In the genomic region with DNA sequence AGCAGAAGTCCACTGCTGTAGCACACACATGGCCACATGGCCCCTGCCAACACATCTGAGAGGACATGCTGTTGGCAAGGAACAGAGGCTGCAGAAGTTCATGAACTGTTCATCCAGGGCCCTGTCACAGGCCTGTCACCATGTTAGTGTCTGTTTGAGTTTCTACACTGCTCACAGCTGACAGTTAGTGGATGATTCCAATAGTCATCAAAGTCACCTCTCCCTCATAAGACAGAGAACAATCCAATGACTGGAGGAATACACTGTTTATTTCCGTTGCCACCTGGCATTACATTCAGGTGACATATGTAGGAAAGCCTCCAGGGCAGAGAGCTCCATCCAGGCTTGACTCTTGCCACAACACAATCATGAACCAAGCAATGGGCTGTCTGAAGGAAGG, we compare ENCODE assay signal across 23 mouse cellular contexts.
"Had no signal": no experiment of that assay in that cellular context is flagged by ENCODE, and none has a peak within 500 bp of the region (broad histone marks: within the 10 kb centered on the region; RNA-seq: fewer than 3 reads in every experiment).

No protein-coding gene starts in this region.

- H3K9ac ChIP-seq: limb, embryonic 12.5 days; limb, embryonic 15.5 days; liver, embryonic 14.5 days; liver, postnatal 0 days; lung, embryonic 14.5 days; midbrain, embryonic 13.5 days; neural tube, embryonic 12.5 days; neural tube, embryonic 15.5 days had no signal

- H3K27ac ChIP-seq: limb, embryonic 12.5 days; limb, embryonic 15.5 days; liver, embryonic 14.5 days; midbrain, embryonic 10.5 days; midbrain, embryonic 13.5 days; neural tube, embryonic 12.5 days; neural tube, embryonic 15.5 days; stomach, postnatal 0 days had no signal

- H3K36me3 ChIP-seq: limb, embryonic 12.5 days; limb, embryonic 15.5 days; midbrain, embryonic 10.5 days; midbrain, embryonic 13.5 days; neural tube, embryonic 12.5 days; neural tube, embryonic 15.5 days had no signal

- H3K27me3 ChIP-seq: limb, embryonic 12.5 days; limb, embryonic 15.5 days; megakaryocyte, embryonic 14.5 days; midbrain, embryonic 13.5 days; neural tube, embryonic 12.5 days; neural tube, embryonic 15.5 days had no signal

- ATAC-seq: liver, postnatal 0 days; lung, postnatal 0 days; midbrain, embryonic 13.5 days had no signal

- H3K4me1 ChIP-seq: limb, embryonic 12.5 days; limb, embryonic 15.5 days; megakaryocyte, embryonic 14.5 days; midbrain, embryonic 10.5 days; midbrain, embryonic 13.5 days; neural tube, embryonic 12.5 days; neural tube, embryonic 15.5 days had no signal

- H3K9me3 ChIP-seq: limb, embryonic 12.5 days; limb, embryonic 15.5 days; midbrain, embryonic 10.5 days; midbrain, embryonic 13.5 days; neural tube, embryonic 12.5 days; neural tube, embryonic 15.5 days had no signal

- H3K4me3 ChIP-seq: limb, embryonic 12.5 days; limb, embryonic 15.5 days; megakaryocyte, embryonic 14.5 days; midbrain, embryonic 10.5 days; midbrain, embryonic 13.5 days; neural tube, embryonic 12.5 days; neural tube, embryonic 15.5 days had no signal

- H3K4me2 ChIP-seq: limb, embryonic 12.5 days; limb, embryonic 15.5 days; liver, embryonic 11.5 days; lung, embryonic 14.5 days; midbrain, embryonic 13.5 days; neural tube, embryonic 12.5 days; neural tube, embryonic 15.5 days had no signal

- DNase-seq: kidney, adult 9 months; kidney, postnatal 14 days; kidney, postnatal 4 days; liver, postnatal 0 days; lung, embryonic 14.5 days; lung, postnatal 36 days; right cerebral cortex, adult 18-20 months; right cerebral cortex, postnatal 14 days; right cerebral cortex, postnatal 4 days; thymus, adult 2 months; thymus, postnatal 14 days; thymus, postnatal 4 days had no signal
